Mouse (Mus musculus) lung, embryonic 14.5 days (tissue): ENCODE results near the gene Dusp1. TPM values are rescaled to one million over a fixed set of nuclear protein-coding genes. Genes with fewer than 3 reads are reported as not detected.
A peak's percentile ranks its signal among the peaks of the same experiment; 100 is the strongest.

Experiments used
- ATAC-seq: fragments of 200-750 bp; cut with Nextera tagmentation; 2 replicates; pipeline ENCODE4 v1.8.0; 2017; ENCODE audit warnings: mild to moderate bottlenecking, moderate TSS enrichment, moderate library complexity; ENCODE audit not compliant: insufficient read depth
- DNase-seq: peaks from one replicate; pipeline ENCODE4 v3.0.0-alpha.2; 2015
- H3K27ac ChIP-seq: fragments of 300-500 bp; sonication (generic); 2 replicates; pipeline ENCODE4 v1.5.1; 2014; ENCODE audit warnings: low read depth, mild to moderate bottlenecking, moderate library complexity
- H3K27me3 ChIP-seq: fragments of 300-500 bp; sonication (generic); 2 replicates; pipeline ENCODE4 v1.6.1; 2014; ENCODE audit warnings: low read length, control low read depth; ENCODE audit not compliant: insufficient read depth
- H3K36me3 ChIP-seq: fragments of 300-500 bp; sonication (generic); 2 replicates; pipeline ENCODE4 v1.6.1; 2014; ENCODE audit warnings: control low read depth; ENCODE audit not compliant: insufficient read depth
- H3K4me1 ChIP-seq: fragments of 300-500 bp; sonication (generic); 2 replicates; pipeline ENCODE4 v1.6.1; 2014; ENCODE audit warnings: antibody characterized with exemption, control low read depth; ENCODE audit not compliant: insufficient read depth
- H3K4me2 ChIP-seq: fragments of 300-500 bp; sonication (generic); 2 replicates; pipeline ENCODE4 v1.6.1; 2014; ENCODE audit warnings: mild to moderate bottlenecking
- H3K4me3 ChIP-seq: fragments of 300-500 bp; sonication (generic); 2 replicates; pipeline ENCODE4 v1.5.1; 2014; ENCODE audit warnings: low read depth, low read length
- H3K9ac ChIP-seq: fragments of 300-500 bp; sonication (generic); 2 replicates; pipeline ENCODE4 v1.6.1; 2014
- H3K9me3 ChIP-seq: fragments of 300-500 bp; sonication (generic); 2 replicates; pipeline ENCODE4 v1.6.1; 2016; ENCODE audit warnings: low read depth, low read length, control low read depth
- CTCF ChIP-seq: IDR thresholded peaks from 2 replicates; pipeline ENCODE4 v1.5.1; 2016; ENCODE audit warnings: antibody characterized with exemption, low read depth
- WGBS: fragments of 180-500 bp; shearing (Covaris S2); extraction: QIAGEN DNeasy Blood & Tissue Kit; methylation state at CpG from one replicate; pipeline ENCODE4 v1.1.7; 2014; 5-methylcytosine and 5-hydroxymethylcytosine counted together
- polyA plus RNA-seq: library from polyadenylated mRNA; unstranded; fragments of >200 nt; fragmentation: Nextera tagmentation; extraction: Ambion mirVana; gene quantifications from 2 replicates; pipeline ENCODE4 v1.2.1, GENCODE M21; 2014

The Dusp1 gene
- polyA plus RNA-seq, 1 experiment from 2014 or later: 24.5 TPM

GRCm38 (mm10) chr17:26571377-26571776, 9.4 kb upstream of the Dusp1 start:
- Histone ChIP-seq H3K9ac (no peak overlapping the region), H3K4me1 (no peaks in the 10 kb centered on the region), H3K27me3 (no peaks in the 10 kb centered on the region), H3K9me3 (no peaks in the 10 kb centered on the region), H3K4me2 (no peak overlapping the region), H3K27ac (no peak overlapping the region), H3K4me3 (no peak overlapping the region), H3K36me3 (peaks cover 42% of the 10 kb centered on the region)
- DNase-seq (no peak), ATAC-seq (no peak)
- TF ChIP-seq CTCF: no peak
- 82% methylated on average over 3 of the region's 3 CpGs for WGBS

GRCm38 (mm10) chr17:26570651-26571118, 8.8 kb upstream of the Dusp1 start:
- Histone ChIP-seq H3K9ac (no peak overlapping the region), H3K36me3 (peaks cover 44% of the 10 kb centered on the region), H3K27me3 (no peaks in the 10 kb centered on the region), H3K4me1 (no peaks in the 10 kb centered on the region), H3K9me3 (no peaks in the 10 kb centered on the region; the same call in 1 of the 2 replicates), H3K4me3 (no peak overlapping the region), H3K4me2 (no peak overlapping the region), H3K27ac (no peak overlapping the region)
- DNase-seq (no peak), ATAC-seq (no peak)
- no peak for TF ChIP-seq CTCF
- WGBS: 74% methylated on average over 11 of the region's 11 CpGs

GRCm38 (mm10) chr17:26569594-26570350, 7.8 kb upstream of the Dusp1 start:
- Histone ChIP-seq H3K9me3 (no peaks in the 10 kb centered on the region; the same call in 1 of the 2 replicates), H3K4me1 (no peaks in the 10 kb centered on the region), H3K27me3 (no peaks in the 10 kb centered on the region), H3K9ac (no peak overlapping the region), H3K27ac (no peak overlapping the region), H3K4me3 (no peak overlapping the region), H3K36me3 (peaks cover 49% of the 10 kb centered on the region), H3K4me2 (no peak overlapping the region)
- DNase-seq (no peak), ATAC-seq (no peak)
- no peak for TF ChIP-seq CTCF
- WGBS: 83% methylated on average over 4 of the region's 4 CpGs

- Histone ChIP-seq H3K4me2 (no peak overlapping the region), H3K27ac (no peak overlapping the region), H3K4me3 (no peak overlapping the region), H3K9ac (no peak overlapping the region), H3K9me3 (no peaks in the 10 kb centered on the region; the same call in 1 of the 2 replicates), H3K4me1 (peaks cover 4% of the 10 kb centered on the region; the same call in 1 of the 2 replicates), H3K36me3 (peaks cover 58% of the 10 kb centered on the region), H3K27me3 (no peaks in the 10 kb centered on the region)
- DNase-seq: no peak
- no peak for TF ChIP-seq CTCF
- 97% methylated on average over 4 of the region's 4 CpGs for WGBS
- ATAC-seq: no peak
These were observed 5.9 kb upstream of the Dusp1 start for GRCm38 (mm10) chr17:26567818-26568173.

GRCm38 (mm10) chr17:26567142-26567817, 5.4 kb upstream of the Dusp1 start:
- ATAC-seq: no peak
- 38% methylated on average over 8 of the region's 8 CpGs for WGBS
- Histone ChIP-seq H3K9ac (no peak overlapping the region), H3K27me3 (no peaks in the 10 kb centered on the region), H3K9me3 (no peaks in the 10 kb centered on the region; the same call in 1 of the 2 replicates), H3K36me3 (peaks cover 58% of the 10 kb centered on the region), H3K27ac (no peak overlapping the region), H3K4me2 (no peak overlapping the region), H3K4me1 (peaks cover 10% of the 10 kb centered on the region; the same call in 1 of the 2 replicates), H3K4me3 (no peak overlapping the region)
- DNase-seq: peak; percentile 11
- no peak for TF ChIP-seq CTCF

GRCm38 (mm10) chr17:26564439-26564838, 2.5 kb upstream of the Dusp1 start:
- H3K4me1 ChIP-seq: peaks cover 11% of the 10 kb centered on the region; the same call in 1 of the 2 replicates
- no peak overlapping the region for H3K4me3 ChIP-seq
- no peak for ATAC-seq
- H3K4me2 ChIP-seq: no peak overlapping the region
- H3K9ac ChIP-seq: no peak overlapping the region
- no peak for DNase-seq
- WGBS: 64% methylated on average over 9 of the region's 9 CpGs
- H3K36me3 ChIP-seq: peaks cover 50% of the 10 kb centered on the region
- H3K27me3 ChIP-seq: no peaks in the 10 kb centered on the region
- no peak overlapping the region for H3K27ac ChIP-seq
- no peaks in the 10 kb centered on the region; the same call in 1 of the 2 replicates for H3K9me3 ChIP-seq
- no peak for TF ChIP-seq CTCF

GRCm38 (mm10) chr17:26563476-26563875, 1.5 kb upstream of the Dusp1 start:
- no peak overlapping the region for H3K27ac ChIP-seq
- H3K4me2 ChIP-seq: 0 out of 2 replicates have a peak overlapping the region, but pooled peaks have one; percentile 97
- WGBS: 79% methylated on average over 6 of the region's 6 CpGs
- H3K9ac ChIP-seq: no peak overlapping the region
- H3K36me3 ChIP-seq: peaks cover 43% of the 10 kb centered on the region
- no peak for ATAC-seq
- H3K9me3 ChIP-seq: no peaks in the 10 kb centered on the region; the same call in 1 of the 2 replicates
- H3K27me3 ChIP-seq: no peaks in the 10 kb centered on the region
- peaks cover 11% of the 10 kb centered on the region; the same call in 1 of the 2 replicates for H3K4me1 ChIP-seq
- no peak overlapping the region for H3K4me3 ChIP-seq
- no peak for DNase-seq
- no peak for TF ChIP-seq CTCF
